Mouse (Mus musculus) midbrain, embryonic 11.5 days (tissue): Measurements from ENCODE around the gene Immp2l. TPM values are rescaled to one million over a fixed set of nuclear protein-coding genes. Genes with fewer than 3 reads are reported as not detected.

Experiments
- ATAC-seq: fragments of 200-750 bp; cut with Nextera tagmentation; 2 replicates; pipeline ENCODE4 v1.8.0; 2017; ENCODE audit warnings: moderate TSS enrichment, moderate library complexity; ENCODE audit not compliant: low FRiP score
- DNase-seq: peaks from one replicate; pipeline ENCODE4 v3.0.0; 2015; ENCODE audit warnings: low spot score; ENCODE audit errors: missing footprints
- H3K27ac ChIP-seq: fragments of 300-500 bp; sonication (generic); 2 replicates; pipeline ENCODE4 v1.5.1; 2014; ENCODE audit warnings: low read depth, low read length
- H3K27me3 ChIP-seq: fragments of 300-500 bp; sonication (generic); 2 replicates; pipeline ENCODE4 v1.6.1; 2014; ENCODE audit warnings: mild to moderate bottlenecking, low read length, moderate library complexity, mixed read lengths; ENCODE audit not compliant: control insufficient read depth, insufficient read depth
- H3K36me3 ChIP-seq: fragments of 300-500 bp; sonication (generic); 2 replicates; pipeline ENCODE4 v1.6.1; 2014; ENCODE audit warnings: mild to moderate bottlenecking, low read length, moderate library complexity, mixed read lengths; ENCODE audit not compliant: control insufficient read depth, insufficient read depth
- H3K4me1 ChIP-seq: fragments of 300-500 bp; sonication (generic); 2 replicates; pipeline ENCODE4 v1.6.1; 2014; ENCODE audit warnings: low read length; ENCODE audit not compliant: control insufficient read depth, insufficient read depth
- H3K4me2 ChIP-seq: fragments of 300-500 bp; sonication (generic); 2 replicates; pipeline ENCODE4 v1.6.1; 2014; ENCODE audit warnings: mild to moderate bottlenecking, moderate library complexity
- H3K4me3 ChIP-seq: fragments of 300-500 bp; sonication (generic); 2 replicates; pipeline ENCODE4 v1.5.1; 2014; ENCODE audit warnings: low read depth, low read length
- H3K9ac ChIP-seq: fragments of 300-500 bp; sonication (generic); 2 replicates; pipeline ENCODE4 v1.6.1; 2014; ENCODE audit warnings: low read length
- H3K9me3 ChIP-seq: fragments of 300-500 bp; sonication (generic); 2 replicates; pipeline ENCODE4 v1.6.1; 2016; ENCODE audit warnings: low read length; ENCODE audit not compliant: control insufficient read depth
- WGBS: fragments of 180-500 bp; shearing (Covaris S2); extraction: QIAGEN DNeasy Blood & Tissue Kit; methylation state at CpG from one replicate; pipeline ENCODE4 v1.1.7; 2014; 5-methylcytosine and 5-hydroxymethylcytosine counted together
- polyA plus RNA-seq: library from polyadenylated mRNA; unstranded; fragments of >200 nt; fragmentation: Nextera tagmentation; extraction: Ambion mirVana; gene quantifications from 2 replicates; pipeline ENCODE4 v1.2.1, GENCODE M21; 2014

The Immp2l gene
- polyA plus RNA-seq, 1 experiment from 2014 or later = 9.1 TPM

DNA sequence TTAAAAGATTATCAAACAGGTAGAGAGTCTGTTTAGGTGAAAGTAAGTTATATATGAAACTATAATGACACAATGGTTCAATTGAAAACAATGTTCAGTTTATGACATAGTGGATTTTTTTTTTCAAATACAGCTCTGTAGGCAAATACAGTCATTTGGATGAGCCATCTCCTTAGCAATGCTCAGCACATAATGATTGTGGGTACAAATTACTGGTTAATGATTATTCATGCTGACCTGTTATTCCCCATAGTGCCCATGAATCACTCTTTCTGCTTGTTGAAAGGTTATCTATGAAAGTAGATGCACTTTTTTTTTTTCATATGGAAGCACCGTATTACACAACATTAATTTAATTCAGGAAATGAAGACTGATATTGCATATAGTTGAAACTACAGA, 58.0 kb downstream of the Immp2l start:
- no peak overlapping the region for H3K27ac ChIP-seq
- no peak overlapping the region for H3K4me3 ChIP-seq
- no peaks in the 10 kb centered on the region for H3K27me3 ChIP-seq
- WGBS = 97% methylated on average over 1 of the region's 1 CpGs
- H3K4me2 ChIP-seq = no peak overlapping the region
- H3K9ac ChIP-seq = no peak overlapping the region
- no peaks in the 10 kb centered on the region for H3K36me3 ChIP-seq
- no peaks in the 10 kb centered on the region for H3K9me3 ChIP-seq
- ATAC-seq (no peak), DNase-seq (no peak)
- peaks cover 2% of the 10 kb centered on the region; the same call in 1 of the 2 replicates for H3K4me1 ChIP-seq

DNA sequence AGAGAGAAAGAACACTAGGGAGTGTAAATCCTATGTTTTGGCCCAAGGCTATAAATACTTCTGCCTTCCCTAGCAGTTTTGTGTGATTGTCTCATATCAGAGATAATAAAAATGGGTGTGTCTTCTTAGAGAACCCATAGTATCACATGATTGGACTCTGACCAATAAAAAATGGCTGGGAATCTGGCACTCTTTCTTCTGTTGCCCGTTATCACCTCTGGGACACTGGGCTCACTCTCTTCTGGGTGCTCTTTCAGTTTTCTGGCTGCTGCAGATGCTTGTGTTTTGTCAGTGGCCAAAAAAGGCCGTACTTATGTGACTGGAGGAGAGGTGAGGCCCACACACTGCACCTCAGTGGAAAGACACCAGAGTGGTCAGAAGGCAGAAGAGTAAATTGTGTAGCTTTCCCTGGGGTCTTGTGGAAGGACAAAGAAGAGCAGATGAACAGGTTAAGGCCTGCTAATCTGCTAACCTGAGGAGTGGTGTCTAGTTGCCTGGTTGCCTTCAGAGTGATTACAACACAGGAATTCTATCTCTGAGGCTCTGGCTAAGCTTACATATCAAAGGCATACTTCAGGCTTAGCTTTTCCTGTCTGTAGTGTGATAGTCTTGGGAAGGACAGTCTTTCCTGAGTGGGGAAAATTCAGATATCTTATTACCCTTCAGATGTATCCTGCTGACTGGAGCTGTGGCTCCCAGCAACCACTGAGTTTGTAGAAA, 60.6 kb downstream of the Immp2l start:
- Histone ChIP-seq H3K27me3 (no peaks in the 10 kb centered on the region), H3K9me3 (no peaks in the 10 kb centered on the region), H3K36me3 (no peaks in the 10 kb centered on the region), H3K9ac (no peak overlapping the region), H3K4me1 (peaks cover 2% of the 10 kb centered on the region; the same call in 1 of the 2 replicates), H3K27ac (no peak overlapping the region), H3K4me3 (no peak overlapping the region), H3K4me2 (no peak overlapping the region)
- ATAC-seq (no peak), DNase-seq (peak; percentile 35)
- WGBS = 89% methylated on average over 2 of the region's 2 CpGs

DNA sequence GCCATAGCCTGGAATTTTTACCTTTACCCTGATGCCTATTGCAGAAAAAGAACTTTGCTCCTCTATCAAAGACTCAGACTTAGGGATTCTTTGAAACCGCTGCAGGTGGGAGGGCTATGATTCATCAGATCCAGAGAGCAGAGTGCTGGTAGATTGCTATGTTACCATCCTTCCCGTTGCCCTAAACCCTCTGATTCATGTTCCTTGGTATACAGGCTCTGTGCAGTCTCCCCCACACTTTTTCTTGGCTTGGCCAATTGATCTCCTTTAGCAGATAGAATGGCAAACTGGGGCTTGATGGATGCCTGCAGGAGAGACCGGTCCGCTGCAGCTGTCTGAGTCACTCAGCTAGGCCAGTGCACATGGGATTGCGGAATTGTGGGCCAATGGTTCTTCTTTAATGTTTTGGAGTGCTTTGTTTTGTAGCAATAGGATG, 66.1 kb downstream of the Immp2l start:
- no peak overlapping the region for H3K4me3 ChIP-seq
- 93% methylated on average over 5 of the region's 5 CpGs for WGBS
- no peaks in the 10 kb centered on the region for H3K36me3 ChIP-seq
- H3K27me3 ChIP-seq = no peaks in the 10 kb centered on the region
- no peaks in the 10 kb centered on the region for H3K9me3 ChIP-seq
- H3K9ac ChIP-seq = no peak overlapping the region
- no peak overlapping the region for H3K4me2 ChIP-seq
- H3K27ac ChIP-seq = no peak overlapping the region
- H3K4me1 ChIP-seq = peaks cover 2% of the 10 kb centered on the region; the same call in 1 of the 2 replicates
- ATAC-seq (no peak), DNase-seq (peak; percentile 28)

DNA sequence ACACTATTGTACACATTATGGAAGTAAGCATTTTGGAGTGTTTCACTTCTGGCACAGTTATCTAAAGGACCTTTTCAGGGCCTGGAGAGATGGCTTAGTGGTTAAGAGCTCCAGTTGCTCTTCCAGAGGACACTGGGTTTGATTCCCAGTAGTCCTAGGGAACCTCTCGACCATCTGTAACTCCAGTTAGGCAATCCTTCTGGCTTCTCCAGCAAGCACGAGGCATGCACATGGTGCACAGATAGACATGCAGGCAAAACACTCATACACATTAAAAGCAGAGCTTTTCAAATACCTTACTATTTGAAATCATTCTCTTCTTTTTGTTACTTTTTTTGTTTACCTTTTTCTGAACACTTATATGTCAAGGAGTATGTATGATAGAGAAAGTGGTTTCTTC, 66.9 kb downstream of the Immp2l start:
- no peak overlapping the region for H3K9ac ChIP-seq

DNA sequence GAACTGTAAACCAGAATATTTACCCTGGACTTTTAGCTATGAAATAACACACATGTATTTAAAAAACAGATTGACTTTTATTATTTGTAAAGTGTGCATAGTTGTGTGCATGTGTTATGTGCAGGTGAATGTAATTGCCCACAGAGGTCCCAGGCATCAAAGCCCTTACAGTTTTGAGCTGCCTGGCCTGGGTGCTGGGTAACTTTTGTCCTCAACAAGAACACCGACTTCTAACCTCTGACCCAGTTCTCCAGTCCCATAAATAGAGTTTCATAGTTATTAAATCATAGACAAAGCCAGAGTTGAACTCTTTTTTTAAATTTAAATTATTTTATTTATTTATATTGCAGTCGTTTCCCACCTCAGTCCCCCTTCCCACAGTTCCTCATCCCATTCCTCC, 67.4 kb downstream of the Immp2l start:
- H3K4me2 ChIP-seq = no peak overlapping the region

More for the DNA sequence above, 66.9 kb downstream of the Immp2l start:
- ATAC-seq (no peak), DNase-seq (no peak)
- Histone ChIP-seq H3K27me3 (no peaks in the 10 kb centered on the region), H3K4me2 (no peak overlapping the region), H3K9me3 (no peaks in the 10 kb centered on the region), H3K4me1 (peaks cover 2% of the 10 kb centered on the region; the same call in 1 of the 2 replicates), H3K27ac (no peak overlapping the region), H3K36me3 (no peaks in the 10 kb centered on the region), H3K4me3 (no peak overlapping the region)
- 76% methylated on average over 2 of the region's 2 CpGs for WGBS

DNA sequence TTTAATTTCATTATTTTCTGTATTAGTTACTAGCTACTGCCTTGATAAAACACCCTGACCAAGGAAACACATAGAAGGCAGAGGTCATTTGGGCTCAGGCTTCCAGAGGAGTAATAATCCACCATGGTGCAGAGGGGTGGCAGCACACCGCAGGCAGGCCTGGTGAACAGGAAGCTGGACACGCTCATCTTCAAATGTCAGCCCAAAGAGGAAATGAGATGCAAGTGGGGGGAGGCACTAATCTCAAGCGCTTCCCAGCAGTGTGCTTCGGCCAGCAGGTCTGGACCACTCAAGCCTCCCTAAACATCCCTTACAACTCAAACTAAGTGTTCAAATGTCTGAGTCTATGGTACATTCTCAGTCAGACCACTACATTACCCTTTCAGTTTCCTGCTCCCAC, 72.2 kb downstream of the Immp2l start:
- H3K36me3 ChIP-seq = no peaks in the 10 kb centered on the region
- no peak overlapping the region for H3K4me3 ChIP-seq
- H3K4me2 ChIP-seq = no peak overlapping the region
- peak; percentile 75 for DNase-seq
- 49% methylated on average over 4 of the region's 4 CpGs for WGBS
- no peak for ATAC-seq
- H3K9me3 ChIP-seq = no peaks in the 10 kb centered on the region
- no peak overlapping the region for H3K27ac ChIP-seq
- no peaks in the 10 kb centered on the region for H3K27me3 ChIP-seq
- H3K4me1 ChIP-seq = no peaks in the 10 kb centered on the region
- H3K9ac ChIP-seq = no peak overlapping the region

More for the DNA sequence above, 67.4 kb downstream of the Immp2l start:
- no peaks in the 10 kb centered on the region for H3K36me3 ChIP-seq
- H3K27ac ChIP-seq = no peak overlapping the region
- H3K9ac ChIP-seq = no peak overlapping the region
- H3K4me1 ChIP-seq = no peaks in the 10 kb centered on the region
- no peaks in the 10 kb centered on the region for H3K27me3 ChIP-seq
- no peak for ATAC-seq
- no peaks in the 10 kb centered on the region for H3K9me3 ChIP-seq
- peak; percentile 65 for DNase-seq
- WGBS = 71% methylated on average over 2 of the region's 2 CpGs
- H3K4me3 ChIP-seq = no peak overlapping the region

DNA sequence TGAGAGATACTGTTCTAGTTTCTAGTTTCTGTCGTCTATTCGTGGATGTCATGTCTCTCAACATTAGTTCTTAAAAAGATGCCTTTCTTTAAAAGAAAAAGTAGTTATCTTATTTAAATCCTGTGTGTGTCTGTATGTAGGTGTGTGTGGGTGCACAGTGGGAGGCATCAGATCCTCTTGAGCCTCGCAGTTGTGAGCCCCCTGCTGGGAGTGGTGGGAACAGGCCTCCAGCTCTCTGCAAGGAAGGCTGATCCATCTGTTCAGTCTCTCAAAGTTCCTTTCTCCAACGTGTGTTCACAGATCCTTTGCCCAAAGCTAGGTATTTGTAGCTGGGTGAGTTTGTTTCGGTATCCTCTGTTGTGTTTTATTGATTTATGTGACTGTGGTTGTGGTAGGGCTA, 73.5 kb downstream of the Immp2l start:
- H3K36me3 ChIP-seq = no peaks in the 10 kb centered on the region
- WGBS = 53% methylated on average over 5 of the region's 5 CpGs
- H3K27me3 ChIP-seq = no peaks in the 10 kb centered on the region
- ATAC-seq = no peak
- no peak overlapping the region for H3K4me3 ChIP-seq
- H3K4me1 ChIP-seq = no peaks in the 10 kb centered on the region
- H3K27ac ChIP-seq = no peak overlapping the region
- no peaks in the 10 kb centered on the region for H3K9me3 ChIP-seq
- no peak overlapping the region for H3K9ac ChIP-seq
- peak; percentile 90 for DNase-seq
- no peak overlapping the region for H3K4me2 ChIP-seq

DNA sequence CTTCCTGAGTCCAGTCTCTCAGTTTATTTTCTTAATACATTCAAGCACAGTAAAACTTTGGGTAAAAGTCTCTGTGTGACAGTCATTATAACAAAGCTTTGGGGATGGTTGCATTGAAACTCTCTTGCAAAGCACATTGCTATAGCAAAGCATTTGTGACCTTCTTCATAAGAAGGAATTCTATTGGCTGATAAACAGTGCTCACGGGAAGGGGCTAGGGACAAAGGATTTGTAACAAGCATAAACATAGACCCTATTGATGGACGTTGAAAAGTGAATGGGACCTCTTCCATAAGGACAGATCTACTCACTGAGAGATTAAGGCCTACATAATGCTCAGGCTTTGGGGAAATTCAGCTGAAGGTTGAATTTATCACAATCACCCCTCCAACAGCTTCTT, 85.1 kb downstream of the Immp2l start:
- DNase-seq = no peak
- Histone ChIP-seq H3K9ac (no peak overlapping the region), H3K4me1 (no peaks in the 10 kb centered on the region; the same call in 1 of the 2 replicates), H3K27me3 (no peaks in the 10 kb centered on the region), H3K4me3 (no peak overlapping the region), H3K36me3 (no peaks in the 10 kb centered on the region), H3K27ac (no peak overlapping the region), H3K4me2 (no peak overlapping the region), H3K9me3 (no peaks in the 10 kb centered on the region)
- peak; percentile 58; the same call in 1 of the 2 replicates for ATAC-seq
- 19% methylated on average over 2 of the region's 2 CpGs for WGBS

DNA sequence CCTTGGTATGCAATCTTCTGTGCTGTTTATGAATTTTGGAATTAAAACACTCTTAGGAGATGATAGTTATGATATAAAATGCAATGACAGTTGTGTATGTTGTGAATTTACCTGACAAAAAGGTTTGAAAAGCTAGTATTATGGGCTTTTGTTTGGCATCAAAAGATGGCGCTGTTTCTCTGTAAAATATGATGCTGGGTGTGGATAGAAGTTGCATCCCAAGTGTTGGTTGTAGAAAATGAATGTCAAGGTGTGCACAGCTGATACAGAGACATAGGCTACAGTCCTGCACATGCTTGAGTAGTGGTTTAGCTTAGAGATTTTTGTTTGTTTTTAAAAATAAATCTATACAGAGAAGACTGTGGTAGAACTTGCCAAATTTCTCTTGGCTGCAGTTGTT, 87.6 kb downstream of the Immp2l start:
- WGBS = 38% methylated on average over 1 of the region's 1 CpGs
- Histone ChIP-seq H3K36me3 (no peaks in the 10 kb centered on the region), H3K4me1 (no peaks in the 10 kb centered on the region; the same call in 1 of the 2 replicates), H3K4me3 (no peak overlapping the region), H3K27me3 (no peaks in the 10 kb centered on the region), H3K4me2 (no peak overlapping the region), H3K27ac (no peak overlapping the region), H3K9ac (no peak overlapping the region), H3K9me3 (no peaks in the 10 kb centered on the region)
- ATAC-seq (no peak), DNase-seq (peak; percentile 88)
